Mouse (Mus musculus) cerebellum, adult 18-20 months (tissue): ENCODE data around the gene Lrrc45.
A peak's percentile ranks its signal among the peaks of the same experiment; 100 is the strongest.
"Not testable (repeated sequence)": the region's sequence is repeated elsewhere in the genome, so short reads cannot be mapped to it uniquely, and the experiment has no call there.

Source experiments
- DNase-seq, 2 experiments: peaks; one replicate each; pipeline ENCODE4 v3.0.0; 2021

Lrrc45 gene

DNA sequence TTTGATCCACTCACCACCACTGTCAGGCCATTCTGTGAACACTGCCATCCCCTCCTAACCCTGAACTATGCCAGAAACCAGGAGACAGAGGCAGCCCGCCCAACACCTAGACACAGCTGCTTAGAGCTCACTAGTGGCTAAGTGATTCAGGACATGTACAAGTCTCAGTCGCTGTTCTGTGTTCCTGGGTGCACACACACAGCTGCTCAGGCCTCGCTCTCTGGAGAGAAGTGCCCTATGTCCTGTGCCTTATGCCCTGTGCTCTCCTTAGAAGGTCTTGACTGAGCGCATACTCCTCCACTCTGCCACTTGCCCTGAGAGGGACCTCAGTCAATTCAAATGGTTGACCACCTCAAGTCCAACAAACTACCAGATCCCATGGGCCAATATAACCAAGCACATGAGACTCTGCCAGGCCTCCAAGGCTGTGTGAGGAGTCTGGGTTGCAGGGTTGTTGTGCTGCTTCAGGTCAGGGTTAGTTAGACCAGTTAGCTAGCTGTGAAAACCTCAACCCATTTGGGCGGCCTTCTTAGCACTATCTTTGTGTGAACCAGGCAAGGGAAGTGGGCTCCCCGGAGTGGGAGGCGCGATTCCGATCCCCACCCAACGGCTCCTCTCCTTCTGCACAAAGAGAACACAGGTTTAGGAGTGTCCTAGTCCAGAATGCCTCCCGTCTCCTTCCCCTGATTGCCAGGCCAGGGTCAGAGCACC lies 15.0 kb downstream of the Lrrc45 start:
- DNase-seq: no peak

DNA sequence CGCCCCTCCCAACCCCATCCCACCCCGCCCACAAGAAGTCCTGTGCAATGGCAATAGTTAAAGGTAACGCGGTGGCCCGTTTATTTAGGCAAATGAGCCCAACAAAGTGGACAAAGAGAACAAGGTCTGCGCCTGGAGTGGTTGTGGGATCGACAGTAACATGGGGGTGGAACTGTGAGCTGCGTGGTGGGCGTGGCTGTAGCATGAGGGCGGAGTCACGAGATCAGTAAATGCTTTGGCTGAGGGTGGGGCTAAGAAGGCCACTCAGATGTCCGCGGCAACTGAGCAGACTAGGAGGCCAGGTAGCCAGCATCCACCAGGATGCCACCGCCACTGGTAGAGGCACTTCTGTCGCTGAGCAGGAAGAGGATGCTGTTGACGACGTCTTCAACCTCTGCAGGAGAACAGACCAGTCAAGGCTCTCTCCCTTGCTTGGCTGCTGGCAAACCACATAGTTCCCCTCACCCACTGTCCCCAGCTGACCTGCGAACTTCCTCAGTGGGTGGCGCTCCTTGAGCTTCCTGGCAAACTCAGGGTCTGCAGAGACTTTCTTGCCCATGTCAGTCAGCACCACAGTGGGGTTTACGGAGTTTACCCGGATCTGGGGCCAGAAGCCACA lies 15.8 kb downstream of the Lrrc45 start:
- not testable (repeated sequence) for DNase-seq

DNA sequence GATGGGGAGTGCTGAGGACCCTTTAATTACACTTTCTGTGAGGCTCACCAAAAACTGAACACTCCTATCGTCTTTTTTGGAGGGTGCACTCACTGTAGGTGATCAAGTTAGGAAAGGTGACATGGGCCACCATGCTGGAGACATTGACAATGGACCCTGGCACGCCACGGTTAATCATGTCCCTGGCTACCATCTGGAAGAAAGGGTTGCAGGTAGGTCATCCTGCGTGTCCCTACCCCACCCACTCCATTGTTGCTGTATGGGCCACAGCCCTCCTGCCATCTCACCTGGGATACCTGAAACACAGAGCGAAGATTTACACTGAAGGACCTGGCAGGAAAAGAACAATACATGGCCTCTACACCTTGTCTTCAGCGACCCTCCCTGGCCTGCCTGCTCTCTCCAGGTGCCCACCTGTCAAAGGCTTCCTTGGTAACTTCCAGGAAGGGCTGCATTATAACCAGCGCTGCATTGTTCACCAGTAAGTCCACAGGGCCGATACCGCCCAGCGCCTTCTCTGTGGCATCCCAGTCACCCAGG lies 16.7 kb downstream of the Lrrc45 start:
- no peak for DNase-seq

DNA sequence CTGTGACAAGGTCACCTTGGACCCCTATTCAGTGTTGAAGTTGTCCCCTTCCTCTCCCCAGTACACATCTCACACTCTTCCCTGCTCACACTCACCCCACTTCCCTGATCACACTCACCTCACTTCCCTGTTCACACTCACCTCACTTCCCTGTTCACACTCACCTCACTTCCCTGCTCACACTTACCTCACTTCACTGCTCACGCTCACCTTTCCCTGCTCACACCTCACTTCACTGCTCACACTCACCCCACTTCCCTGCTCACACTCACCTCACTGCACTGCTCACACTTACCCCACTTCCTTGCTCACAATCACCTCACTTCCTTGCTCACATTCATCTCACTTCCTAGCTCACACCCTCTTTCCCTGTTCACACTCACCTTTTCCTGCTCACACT lies 17.7 kb downstream of the Lrrc45 start:
- no peak for DNase-seq

DNA sequence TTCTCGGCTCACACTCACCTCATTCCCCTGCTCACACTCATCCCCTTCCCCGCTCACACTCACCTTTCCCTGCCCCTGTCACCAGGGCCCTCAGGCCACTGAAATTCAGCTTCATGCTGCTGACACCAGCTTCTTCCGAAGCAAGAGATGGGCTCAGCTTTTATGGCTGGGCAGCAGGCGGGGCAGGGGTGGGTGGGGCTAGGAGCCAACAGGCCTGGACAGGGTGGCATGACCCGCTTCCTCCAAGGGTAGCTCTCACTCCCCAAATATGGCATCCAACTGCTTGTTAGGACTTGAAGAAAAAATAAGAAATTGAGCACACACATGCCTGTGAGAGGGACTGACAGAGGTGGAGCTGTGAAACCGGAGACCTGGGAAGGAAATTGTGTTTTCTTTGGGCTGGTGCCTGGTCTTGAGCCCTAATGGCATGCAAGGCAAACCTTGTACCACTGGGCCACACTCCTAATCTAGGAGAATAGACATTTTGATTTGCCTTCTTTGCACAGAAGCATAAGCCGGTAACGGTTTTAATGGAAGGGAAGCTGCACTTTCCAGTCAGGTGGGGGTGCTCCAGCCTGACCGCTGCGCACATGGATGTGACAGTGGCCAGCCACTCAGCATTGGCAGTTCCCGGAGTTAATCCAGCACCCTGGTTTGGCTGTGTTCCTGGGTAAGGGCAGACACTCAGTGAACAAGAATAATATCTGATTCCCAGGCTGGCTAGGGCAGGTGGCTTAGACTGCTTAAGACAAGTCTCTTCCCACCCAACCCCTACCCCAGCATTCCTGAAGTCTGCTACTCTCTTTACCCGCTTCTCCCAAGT lies 18.3 kb downstream of the Lrrc45 start, which contains the start of gene Cbr2:
Gene Cbr2 (minus strand): TSS at position 257 of the 823 bp plus-strand sequence.
- no peak for DNase-seq

DNA sequence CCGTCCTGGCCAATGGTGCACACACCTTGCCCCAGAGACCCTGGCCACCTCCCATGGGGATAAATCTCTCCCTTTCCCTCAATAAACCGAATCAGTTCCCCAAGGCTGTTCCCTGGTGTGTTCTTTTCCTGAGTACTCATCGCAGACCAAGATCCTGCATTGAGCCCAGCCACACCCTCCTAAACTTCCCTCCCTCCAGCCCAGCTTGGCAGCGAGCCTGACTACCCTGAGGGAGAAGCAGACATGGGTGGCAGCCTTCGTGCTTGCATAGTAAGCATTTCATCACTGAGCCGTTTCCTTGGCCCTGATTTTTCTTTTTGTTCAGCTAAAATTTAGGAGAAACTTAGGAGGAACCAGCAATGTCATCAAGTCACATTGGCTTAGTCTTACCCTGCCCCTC lies 19.8 kb downstream of the Lrrc45 start:
- DNase-seq: no peak

DNA sequence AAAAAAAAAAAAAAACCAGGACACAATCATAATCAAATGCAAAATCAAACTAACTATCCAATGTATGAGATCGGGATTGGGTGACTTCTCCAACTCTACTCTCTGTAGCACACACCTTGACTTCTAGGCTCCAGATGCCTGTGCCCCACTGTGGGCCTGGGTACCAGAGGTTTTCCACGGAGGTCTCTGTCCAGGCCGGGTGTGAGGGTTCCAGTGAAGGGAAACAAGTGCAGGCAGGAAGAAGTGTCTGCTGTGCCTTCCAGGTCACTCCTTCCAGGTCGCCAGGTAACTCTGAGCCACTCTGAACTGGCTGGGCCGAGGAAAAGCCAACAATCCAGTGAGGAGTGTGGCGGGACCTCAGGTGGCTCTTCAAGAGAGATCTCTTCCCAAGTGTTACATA lies 22.7 kb downstream of the Lrrc45 start:
- DNase-seq: no peak

DNA sequence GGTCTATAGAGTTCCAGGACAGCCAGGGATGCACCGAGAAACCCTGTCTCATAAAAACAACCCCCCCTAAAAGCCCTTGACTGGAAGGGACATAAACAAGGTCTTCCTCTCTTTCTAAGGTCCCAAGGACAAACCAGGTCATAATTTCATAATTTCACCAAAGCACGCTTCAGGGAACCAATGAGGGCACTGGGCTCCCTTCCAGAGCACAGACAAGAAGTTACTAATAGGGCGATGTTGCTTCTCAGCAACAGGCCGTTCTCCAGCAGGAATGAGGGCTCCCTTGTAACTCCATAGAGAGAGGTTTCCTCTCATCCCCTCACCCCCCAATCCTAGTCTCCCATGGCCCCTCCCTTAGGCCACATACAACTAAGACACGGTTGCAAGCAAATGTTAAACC lies 27.3 kb downstream of the Lrrc45 start:
- DNase-seq: no peak

DNA sequence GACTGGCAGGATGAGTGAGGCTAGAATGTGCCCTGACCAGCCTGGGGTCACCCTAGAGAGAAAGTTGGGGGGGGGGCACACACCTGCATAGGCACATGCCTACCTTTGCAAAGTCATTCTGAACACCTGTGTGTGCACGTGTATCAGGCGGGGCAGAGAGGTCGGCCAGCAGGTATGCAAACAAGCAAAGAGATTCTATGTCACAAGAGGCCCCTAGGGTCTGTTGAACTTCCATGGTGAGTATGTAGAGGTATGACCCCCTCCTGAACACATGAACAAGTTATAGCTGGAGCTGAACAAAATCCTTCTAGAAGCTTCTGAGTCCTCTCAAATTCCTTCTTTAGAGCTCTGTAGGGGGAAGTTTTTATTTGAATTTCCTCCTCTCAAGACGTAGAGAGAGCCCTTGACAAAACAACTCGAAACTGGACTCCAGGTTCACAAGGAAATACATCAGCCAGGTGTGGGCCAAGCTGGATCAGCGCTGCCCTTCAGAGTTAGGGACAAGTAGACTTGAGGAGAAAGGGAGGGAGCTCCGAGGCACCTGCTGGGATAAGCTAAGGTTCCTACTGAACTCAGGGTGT lies 30.5 kb downstream of the Lrrc45 start:
- DNase-seq: no peak

DNA sequence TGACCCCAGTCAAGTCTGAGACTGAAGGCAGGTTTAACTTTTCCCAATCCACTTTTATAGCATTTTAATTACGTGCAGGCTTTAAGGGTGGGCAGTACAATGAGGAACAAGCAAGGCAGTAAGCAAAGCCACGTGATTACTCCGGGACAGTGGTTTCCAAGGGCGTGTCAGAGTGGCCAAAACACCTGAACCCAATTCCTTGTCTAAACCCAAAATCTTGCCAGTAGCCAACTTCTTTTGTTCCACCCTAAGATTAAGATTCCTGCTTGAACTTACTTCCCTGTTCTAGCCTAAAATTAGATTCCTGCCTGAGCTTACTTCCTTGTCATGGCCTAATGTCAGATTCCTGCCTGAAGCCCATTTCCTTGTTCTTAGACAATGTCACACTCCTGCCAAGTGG lies 34.2 kb downstream of the Lrrc45 start:
- no peak for DNase-seq

DNA sequence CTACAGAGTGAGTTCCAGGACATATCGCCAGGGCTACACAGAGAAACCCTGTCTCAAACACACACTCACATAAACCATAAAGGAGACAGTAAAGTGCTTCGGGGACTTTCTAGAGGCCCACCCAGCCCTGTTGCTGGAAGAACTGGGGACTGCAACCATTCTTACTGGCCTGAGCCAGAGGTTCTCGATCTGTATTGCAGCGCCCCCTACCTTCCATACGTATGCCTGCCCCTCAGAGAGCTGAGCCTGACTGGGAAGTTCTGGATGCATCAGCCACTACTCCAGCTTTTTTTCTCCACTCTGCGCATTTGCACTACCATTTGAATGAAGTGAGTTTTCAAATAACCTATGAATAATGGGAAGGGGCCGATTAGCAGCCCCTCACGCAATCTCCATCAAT lies 35.7 kb downstream of the Lrrc45 start:
- DNase-seq: peak in 1 of 2 experiments; percentile 19

DNA sequence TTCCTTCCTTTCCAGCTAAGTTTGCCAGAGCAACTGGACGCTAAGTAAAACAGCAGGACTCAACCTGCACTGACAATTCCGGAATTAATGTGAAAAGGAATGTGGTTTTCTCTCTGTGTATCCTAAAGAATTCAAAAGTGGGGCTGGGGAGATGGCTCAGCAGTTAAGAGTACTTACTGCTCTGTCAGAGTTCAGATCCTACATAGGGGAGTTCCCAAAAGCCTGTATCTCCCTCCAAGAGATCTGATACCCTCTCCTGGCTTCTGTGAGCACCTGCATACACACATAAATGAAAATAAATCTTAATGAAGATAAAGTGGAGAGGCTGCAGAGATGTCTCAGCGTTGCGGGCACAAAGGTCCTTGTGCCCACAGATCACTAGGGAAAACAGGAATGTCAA lies 37.9 kb downstream of the Lrrc45 start:
- no peak for DNase-seq

DNA sequence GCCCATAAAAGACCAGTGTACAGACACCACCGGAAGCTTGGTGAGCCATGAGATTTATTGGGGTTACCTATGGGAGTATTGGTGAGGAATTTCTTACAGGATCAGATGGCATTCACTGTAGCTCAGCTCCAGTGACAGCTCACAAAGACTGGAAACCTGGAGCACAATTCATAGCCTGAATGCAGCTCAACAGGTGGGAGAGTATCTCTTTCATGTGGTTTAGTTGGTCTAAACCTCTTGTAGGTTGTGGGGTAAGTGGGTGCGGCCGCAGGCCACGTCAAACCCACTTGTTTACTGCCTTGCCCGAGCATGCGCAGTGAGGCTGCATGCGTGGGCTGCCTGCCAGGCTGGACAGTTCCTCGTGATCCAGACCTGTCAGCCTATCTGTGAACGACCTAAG lies 46.5 kb downstream of the Lrrc45 start:
- no peak for DNase-seq

DNA sequence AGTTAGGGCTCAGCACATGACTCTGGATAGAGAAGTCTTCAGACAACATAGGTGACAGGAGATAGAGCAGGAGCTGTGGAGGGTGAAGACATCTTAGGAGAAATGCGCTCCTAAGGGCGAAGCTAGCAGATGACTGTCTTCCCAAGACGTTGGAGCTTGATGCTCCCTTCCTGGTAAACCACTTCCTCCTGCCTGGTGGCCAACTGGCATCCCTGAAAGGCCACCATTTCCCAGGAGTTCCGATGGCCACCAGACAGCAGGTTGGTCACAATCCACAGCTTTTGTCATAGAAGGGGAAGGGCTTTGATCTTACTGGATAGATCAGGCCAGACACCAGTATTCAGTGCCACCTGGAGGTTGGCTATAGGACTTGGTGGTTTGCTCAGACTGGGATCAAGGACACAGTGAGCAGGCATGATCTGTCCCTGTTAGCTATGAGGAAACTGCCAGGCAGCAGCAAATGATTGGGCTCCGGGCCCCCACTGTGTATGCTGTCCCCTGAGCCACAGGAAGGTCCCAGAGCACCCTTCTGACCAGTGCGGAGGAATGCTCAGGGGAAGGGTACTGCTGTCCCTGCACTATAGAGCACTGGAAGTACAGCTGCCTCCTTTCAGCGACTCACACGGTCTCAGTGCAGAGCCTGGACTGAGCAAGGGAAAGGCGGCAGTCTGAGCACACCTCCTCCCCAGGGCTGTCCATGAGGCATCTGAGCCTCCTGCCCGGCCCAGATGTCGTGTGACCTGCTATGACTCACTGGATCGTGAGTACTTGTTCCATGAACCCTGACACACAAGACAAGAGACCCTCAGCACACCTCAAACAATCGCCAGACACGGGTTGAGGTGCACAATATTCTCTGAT lies 48.3 kb downstream of the Lrrc45 start:
- DNase-seq: no peak

DNA sequence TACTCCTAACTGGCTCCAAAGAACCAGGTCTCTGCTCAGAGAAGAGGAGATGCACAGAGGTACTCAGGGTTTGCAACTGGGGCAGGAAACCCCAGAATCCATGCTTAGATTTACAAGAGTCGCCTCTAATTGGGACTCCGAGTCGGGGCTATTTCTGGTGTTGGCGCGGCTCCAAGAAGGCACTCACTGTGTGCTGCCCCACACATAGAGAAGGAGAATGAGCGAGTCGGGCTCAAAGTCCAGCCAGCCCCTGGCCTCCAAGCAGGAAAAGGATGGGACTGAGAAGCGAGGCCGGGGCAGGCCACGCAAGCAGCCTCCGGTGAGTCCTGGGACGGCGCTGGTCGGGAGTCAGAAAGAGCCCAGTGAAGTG lies 48.9 kb downstream of the Lrrc45 start, which contains the start of gene Hmga1b:
Gene Hmga1b (plus strand): TSS at position 123 of the 370 bp plus-strand sequence.
- not testable (repeated sequence) for DNase-seq

DNA sequence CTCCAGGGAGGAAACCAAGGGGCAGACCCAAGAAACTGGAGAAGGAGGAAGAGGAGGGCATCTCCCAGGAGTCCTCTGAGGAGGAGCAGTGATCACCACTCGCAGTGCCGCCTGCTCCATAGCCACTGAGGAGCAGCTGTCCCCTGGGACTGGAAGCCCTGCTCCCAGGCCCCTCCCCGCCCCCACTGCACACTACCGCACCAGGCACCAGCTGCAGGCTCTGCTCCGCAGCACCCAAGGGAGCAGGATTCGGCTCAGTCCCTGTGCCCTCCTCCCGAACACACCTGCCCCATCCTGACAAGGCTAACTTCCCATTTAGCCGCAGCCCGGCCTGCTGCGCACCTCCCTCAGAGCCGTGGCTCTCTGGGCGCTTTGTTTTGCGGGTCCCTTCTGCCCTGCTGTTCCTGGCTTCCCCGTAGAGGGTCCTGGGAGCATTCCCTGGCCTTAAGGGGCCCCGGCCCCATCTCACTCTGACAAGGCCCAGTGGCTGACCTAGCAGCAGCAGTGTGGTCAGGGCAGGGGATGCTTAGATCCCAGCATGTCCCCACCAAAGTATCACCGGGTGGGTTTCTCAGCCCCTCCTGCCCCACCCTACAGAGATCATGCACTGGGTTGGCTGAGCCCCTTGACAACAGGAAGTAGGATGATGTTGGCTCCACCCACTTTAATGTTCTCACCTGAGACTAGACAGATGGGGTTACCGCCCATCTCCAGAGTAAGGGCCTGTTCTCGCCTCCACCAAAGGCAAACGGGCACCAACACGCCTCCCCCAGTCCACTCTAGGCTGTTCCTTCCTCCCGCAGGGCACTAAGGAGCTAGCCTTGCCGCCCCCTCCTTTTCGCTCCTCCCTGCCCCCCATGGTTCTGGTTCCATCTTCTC lies 49.6 kb downstream of the Lrrc45 start:
- not testable (repeated sequence) for DNase-seq

DNA sequence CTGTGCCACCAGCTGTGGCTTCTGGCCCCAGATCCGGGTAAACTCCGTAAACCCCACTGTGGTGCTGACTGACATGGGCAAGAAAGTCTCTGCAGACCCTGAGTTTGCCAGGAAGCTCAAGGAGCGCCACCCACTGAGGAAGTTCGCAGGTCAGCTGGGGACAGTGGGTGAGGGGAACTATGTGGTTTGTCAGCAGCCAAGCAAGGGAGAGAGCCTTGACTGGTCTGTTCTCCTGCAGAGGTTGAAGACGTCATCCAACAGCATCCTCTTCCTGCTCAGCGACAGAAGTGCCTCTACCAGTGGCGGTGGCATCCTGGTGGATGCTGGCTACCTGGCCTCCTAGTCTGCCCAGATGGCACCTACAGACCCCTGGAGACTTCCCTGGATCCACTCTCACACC lies 53.3 kb downstream of the Lrrc45 start:
- DNase-seq: not testable (repeated sequence)

DNA sequence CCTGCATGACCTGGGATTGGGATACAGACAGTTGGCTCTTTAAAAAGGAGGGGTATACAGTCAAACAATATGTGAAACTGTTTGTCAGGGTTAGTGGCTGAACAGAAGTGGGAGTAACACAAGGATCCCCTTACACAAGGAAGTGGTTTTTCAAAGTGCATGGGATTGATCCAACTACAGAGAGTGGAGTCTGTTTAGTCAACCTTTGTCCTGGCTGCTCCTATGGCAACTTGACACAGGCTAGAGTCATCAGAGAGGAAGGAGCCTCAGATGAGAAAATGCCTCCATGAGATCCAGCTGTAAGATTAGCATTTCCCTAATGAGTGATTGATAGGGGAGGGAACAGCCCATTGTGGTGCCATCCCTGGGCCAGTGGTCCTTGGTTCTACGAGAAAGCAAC lies 54.5 kb downstream of the Lrrc45 start:
- no peak for DNase-seq
